Mouse (Mus musculus): ENCODE results near the gene Pigu.

Pigu gene

GRCm38 (mm10) chr2:155367635-155368284 lies 10.5 kb upstream of the Pigu start:
- DNase-seq (ENCODE audit: low spot score in 2 of 2), result no peak

GRCm38 (mm10) chr2:155357686-155358399 lies 613 bp upstream of the Pigu start:
- no peak for DNase-seq (ENCODE audit: low spot score in 2 of 2)

GRCm38 (mm10) chr2:155354402-155354801 lies 2.8 kb downstream of the Pigu start:
- no peak for DNase-seq (ENCODE audit: low spot score in 2 of 2)

- DNase-seq (ENCODE audit: low spot score in 2 of 2), result no peak
Measured at GRCm38 (mm10) chr2:155346670-155347069, 10.6 kb downstream of the Pigu start.

GRCm38 (mm10) chr2:155340166-155340565 lies 17.1 kb downstream of the Pigu start:
- no peak for DNase-seq (ENCODE audit: low spot score in 2 of 2)

- no peak for DNase-seq (ENCODE audit: low spot score in 2 of 2)
Measured at GRCm38 (mm10) chr2:155336254-155336653, 21.0 kb downstream of the Pigu start.

GRCm38 (mm10) chr2:155335231-155335630 lies 22.0 kb downstream of the Pigu start:
- DNase-seq (ENCODE audit: low spot score in 2 of 2), result no peak

- DNase-seq (ENCODE audit: low spot score in 2 of 2), result no peak
Measured at GRCm38 (mm10) chr2:155333421-155333820, 23.8 kb downstream of the Pigu start.

GRCm38 (mm10) chr2:155331351-155331750 lies 25.9 kb downstream of the Pigu start:
- no peak for DNase-seq (ENCODE audit: low spot score in 2 of 2)

- DNase-seq (ENCODE audit: low spot score in 2 of 2), result no peak
Measured at GRCm38 (mm10) chr2:155330811-155331210, 26.4 kb downstream of the Pigu start.

- DNase-seq (ENCODE audit: low spot score in 2 of 2), result no peak
Measured at GRCm38 (mm10) chr2:155329707-155330106, 27.5 kb downstream of the Pigu start.

- DNase-seq (ENCODE audit: low spot score in 2 of 2), result no peak
Measured at GRCm38 (mm10) chr2:155328906-155329305, 28.3 kb downstream of the Pigu start.

- DNase-seq (ENCODE audit: low spot score in 2 of 2), result no peak
Measured at GRCm38 (mm10) chr2:155327906-155328305, 29.3 kb downstream of the Pigu start.

GRCm38 (mm10) chr2:155326001-155326400 lies 31.2 kb downstream of the Pigu start:
- DNase-seq (ENCODE audit: low spot score in 2 of 2), result no peak

GRCm38 (mm10) chr2:155320596-155320995 lies 36.6 kb downstream of the Pigu start:
- no peak for DNase-seq (ENCODE audit: low spot score in 2 of 2)

- no peak for DNase-seq (ENCODE audit: low spot score in 2 of 2)
Measured at GRCm38 (mm10) chr2:155318618-155319017, 38.6 kb downstream of the Pigu start.

GRCm38 (mm10) chr2:155313671-155314070 lies 43.6 kb downstream of the Pigu start:
- DNase-seq (ENCODE audit: low spot score in 2 of 2), result no peak

- no peak for DNase-seq (ENCODE audit: low spot score in 2 of 2)
Measured at GRCm38 (mm10) chr2:155308936-155309592, 48.2 kb downstream of the Pigu start.

GRCm38 (mm10) chr2:155299563-155299962 lies 57.7 kb downstream of the Pigu start:
- no peak for DNase-seq (ENCODE audit: low spot score in 2 of 2)

- no peak for DNase-seq (ENCODE audit: low spot score in 2 of 2)
Measured at GRCm38 (mm10) chr2:155295453-155295852, 61.8 kb downstream of the Pigu start.

- DNase-seq (ENCODE audit: low spot score in 2 of 2), result no peak
Measured at GRCm38 (mm10) chr2:155293946-155294345, 63.3 kb downstream of the Pigu start.

- DNase-seq (ENCODE audit: low spot score in 2 of 2), result no peak
Measured at GRCm38 (mm10) chr2:155293382-155293781, 63.8 kb downstream of the Pigu start.

- no peak for DNase-seq (ENCODE audit: low spot score in 2 of 2)
Measured at GRCm38 (mm10) chr2:155290066-155290465, 67.2 kb downstream of the Pigu start.

Data from frontal cortex, postnatal 10 days (tissue).